Mouse (Mus musculus) ES-Bruce4 (cell line): ENCODE results near the gene Ovol3.

Source experiments
- CTCF ChIP-seq: IDR thresholded peaks from one replicate; pipeline ENCODE4 v1.8.1; 2011; ENCODE audit warnings: low read depth, low read length
- EP300 ChIP-seq: IDR thresholded peaks from 2 replicates; pipeline ENCODE4 v1.6.1; 2011; ENCODE audit warnings: low read depth, low read length; ENCODE audit not compliant: insufficient read depth
- POLR2A ChIP-seq: IDR thresholded peaks from one replicate; pipeline ENCODE4 v1.8.1; 2011; ENCODE audit warnings: low read length; ENCODE audit not compliant: insufficient read depth

GRCm38 (mm10) chr7:30265041-30265440, 29.5 kb upstream of the Ovol3 start:
- TF ChIP-seq CTCF (no peak), POLR2A (no peak), EP300 (no peak)
